Mouse (Mus musculus) layer of hippocampus, postnatal 25 days (tissue): ENCODE measurements around the gene Fbln2. TPM values are rescaled to one million over a fixed set of nuclear protein-coding genes. Genes with fewer than 3 reads are reported as not detected.

Source experiments
- DNase-seq, 2 experiments: peaks; one replicate each; pipeline ENCODE4 v3.0.0; 2022; ENCODE audit warnings: mixed read lengths in 2 of 2, low spot score in 1 of 2; ENCODE audit errors: extremely low spot score in 1 of 2
- total RNA-seq, 2 experiments: library from RNA; stranded (reverse); gene quantifications; 2 replicates each; pipeline ENCODE4 v1.2.3; 2021

The Fbln2 gene
- total RNA-seq, 2 experiments from 2014 or later = 7.7 to 9.4 TPM

- DNase-seq = peak in 1 of 2 experiments; percentile 49
These were observed 89.6 kb downstream of the Fbln2 start for GRCm38 (mm10) chr6:91301839-91302238.

GRCm38 (mm10) chr6:91302337-91302736, 90.1 kb downstream of the Fbln2 start:
- DNase-seq = no peak

- DNase-seq = no peak
These were observed 91.9 kb downstream of the Fbln2 start for GRCm38 (mm10) chr6:91304172-91304571.

GRCm38 (mm10) chr6:91307972-91308371, 95.7 kb downstream of the Fbln2 start:
- DNase-seq = no peak

- DNase-seq = no peak
These were observed 98.9 kb downstream of the Fbln2 start for GRCm38 (mm10) chr6:91311204-91311603.

- DNase-seq = no peak
These were observed 100.2 kb downstream of the Fbln2 start for GRCm38 (mm10) chr6:91312491-91312890.

Other genes with a start within 250 kb of the Fbln2 start
- 100 to 1,000 TPM; 245 to 258 TPM for gene Iqsec1, start 223.8 kb upstream of the Fbln2 start, total RNA-seq
- gene Nup210, start 95.6 kb upstream of the Fbln2 start, total RNA-seq = 10 to 100 TPM; 17.8 to 23.4 TPM
- 100 to 1,000 TPM; 135 to 150 TPM for gene Hdac11, start 55.8 kb upstream of the Fbln2 start, total RNA-seq
- 10 to 100 TPM; 22.4 to 30.8 TPM for gene Wnt7a, start 198.9 kb downstream of the Fbln2 start, total RNA-seq